Mouse (Mus musculus) duodenum, adult 2 months (tissue): Measurements from ENCODE around the gene Jarid2. TPM values are rescaled to one million over a fixed set of nuclear protein-coding genes. Genes with fewer than 3 reads are reported as not detected.

Experiments
- polyA plus RNA-seq: library from polyadenylated mRNA; depleted of rRNA; stranded (reverse); fragments of >200 nt; gene quantifications from 2 replicates; pipeline ENCODE4 v1.2.3, GENCODE M21; 2012; ENCODE audit warnings: low replicate concordance; rRNA removed

Jarid2 gene
- 3.3 and 3.7 TPM in 2 replicates for polyA plus RNA-seq

DNA sequence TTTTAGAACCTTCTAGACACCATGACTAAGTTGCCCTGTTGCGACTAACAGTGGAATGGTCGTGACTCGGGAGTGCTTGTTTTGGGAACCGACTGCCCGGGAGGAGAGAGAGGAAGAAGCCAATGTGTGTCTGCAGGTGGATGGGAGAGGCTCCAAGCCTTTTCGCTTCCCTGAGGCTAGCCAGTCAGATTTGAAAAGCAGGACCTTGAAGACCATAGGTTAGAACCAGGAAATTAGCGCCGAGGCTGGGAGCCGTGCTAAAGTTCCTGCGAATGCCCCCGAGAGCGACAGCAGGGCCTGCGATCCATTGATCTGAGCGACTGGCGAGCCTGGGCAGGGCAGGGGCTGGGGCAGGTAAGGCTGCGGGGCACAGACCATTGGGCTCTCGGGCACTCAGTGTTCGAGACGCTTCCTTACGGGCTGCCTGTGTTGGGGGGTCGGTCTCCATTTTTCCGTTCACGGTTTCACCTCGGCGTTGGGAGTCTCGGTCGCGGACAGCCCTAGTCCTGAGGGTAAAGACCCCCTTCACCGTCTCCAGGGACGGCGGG, at the start of gene Jarid2:
Gene Jarid2, plus strand, starts transcription at position 51 of the 548 bp plus-strand sequence.

